Mouse (Mus musculus) adipocyte (in vitro differentiated cells): ENCODE measurements around the gene F830045P16Rik.
"Not testable (repeated sequence)": the region's sequence is repeated elsewhere in the genome, so short reads cannot be mapped to it uniquely, and the experiment has no call there.

Experiments
- DNase-seq: peaks from one replicate; pipeline ENCODE4 v3.0.0-alpha.2; 2016; ENCODE audit warnings: low spot score

The F830045P16Rik gene

GRCm38 (mm10) chr2:129489496-129490285 lies 46.7 kb downstream of the F830045P16Rik start:
- DNase-seq = no peak

GRCm38 (mm10) chr2:129483150-129483549 lies 53.3 kb downstream of the F830045P16Rik start:
- no peak for DNase-seq

GRCm38 (mm10) chr2:129471905-129472304 lies 64.5 kb downstream of the F830045P16Rik start:
- DNase-seq = peak; percentile 40

- DNase-seq = no peak
Observed at GRCm38 (mm10) chr2:129470839-129471238, 65.6 kb downstream of the F830045P16Rik start.

- DNase-seq = not testable (repeated sequence)
Observed at GRCm38 (mm10) chr2:129438772-129439171, 97.6 kb downstream of the F830045P16Rik start.

GRCm38 (mm10) chr2:129435154-129435553 lies 101.2 kb downstream of the F830045P16Rik start:
- DNase-seq = peak; percentile 48

GRCm38 (mm10) chr2:129423741-129424140 lies 112.7 kb downstream of the F830045P16Rik start:
- no peak for DNase-seq

- DNase-seq = no peak
Observed at GRCm38 (mm10) chr2:129420897-129421561, 115.4 kb downstream of the F830045P16Rik start.

- DNase-seq = no peak
Observed at GRCm38 (mm10) chr2:129419361-129419880, 117.0 kb downstream of the F830045P16Rik start.

- DNase-seq = no peak
Observed at GRCm38 (mm10) chr2:129414593-129414992, 121.8 kb downstream of the F830045P16Rik start.

GRCm38 (mm10) chr2:129413488-129413887 lies 122.9 kb downstream of the F830045P16Rik start:
- DNase-seq = no peak

GRCm38 (mm10) chr2:129411651-129412050 lies 124.8 kb downstream of the F830045P16Rik start:
- DNase-seq = no peak

- no peak for DNase-seq
Observed at GRCm38 (mm10) chr2:129410344-129410743, 126.1 kb downstream of the F830045P16Rik start.

GRCm38 (mm10) chr2:129408476-129408875 lies 127.9 kb downstream of the F830045P16Rik start:
- DNase-seq = peak; percentile 43
